Mouse (Mus musculus) embryonic fibroblast, embryonic 13.5 days (primary cell): ENCODE data around the gene Cdkn2d. TPM values are rescaled to one million over a fixed set of nuclear protein-coding genes. Genes with fewer than 3 reads are reported as not detected.

Experiments used
- H3K27ac ChIP-seq: 2 replicates; pipeline ENCODE4 v1.5.1; 2012; ENCODE audit warnings: low read length, control low read depth, inconsistent platforms; ENCODE audit not compliant: insufficient read depth
- H3K4me1 ChIP-seq: 2 replicates; pipeline ENCODE4 v1.6.1; 2011; ENCODE audit warnings: low read length; ENCODE audit not compliant: control insufficient read depth, insufficient read depth
- H3K4me3 ChIP-seq: 2 replicates; pipeline ENCODE4 v1.5.1; 2011; ENCODE audit warnings: mild to moderate bottlenecking, control low read depth, low read length; ENCODE audit not compliant: insufficient read depth
- CTCF ChIP-seq: IDR thresholded peaks from 2 replicates; pipeline ENCODE4 v1.5.1; 2011; ENCODE audit warnings: mild to moderate bottlenecking, control low read depth, low read length, moderate library complexity, borderline replicate concordance; ENCODE audit not compliant: insufficient read depth
- POLR2A ChIP-seq: IDR thresholded peaks from 2 replicates; pipeline ENCODE4 v1.6.1; 2011; ENCODE audit warnings: low read depth, mild to moderate bottlenecking, control low read depth, low read length, moderate library complexity
- polyA plus RNA-seq: library from polyadenylated mRNA; stranded (reverse); fragments of >200 nt; gene quantifications from 2 replicates; pipeline ENCODE4 v1.2.4, GENCODE M21; 2011; ENCODE audit warnings: low read depth; ENCODE audit not compliant: missing spikeins, insufficient read length

The Cdkn2d gene
- polyA plus RNA-seq, result 13.0 and 16.5 TPM in 2 replicates

DNA sequence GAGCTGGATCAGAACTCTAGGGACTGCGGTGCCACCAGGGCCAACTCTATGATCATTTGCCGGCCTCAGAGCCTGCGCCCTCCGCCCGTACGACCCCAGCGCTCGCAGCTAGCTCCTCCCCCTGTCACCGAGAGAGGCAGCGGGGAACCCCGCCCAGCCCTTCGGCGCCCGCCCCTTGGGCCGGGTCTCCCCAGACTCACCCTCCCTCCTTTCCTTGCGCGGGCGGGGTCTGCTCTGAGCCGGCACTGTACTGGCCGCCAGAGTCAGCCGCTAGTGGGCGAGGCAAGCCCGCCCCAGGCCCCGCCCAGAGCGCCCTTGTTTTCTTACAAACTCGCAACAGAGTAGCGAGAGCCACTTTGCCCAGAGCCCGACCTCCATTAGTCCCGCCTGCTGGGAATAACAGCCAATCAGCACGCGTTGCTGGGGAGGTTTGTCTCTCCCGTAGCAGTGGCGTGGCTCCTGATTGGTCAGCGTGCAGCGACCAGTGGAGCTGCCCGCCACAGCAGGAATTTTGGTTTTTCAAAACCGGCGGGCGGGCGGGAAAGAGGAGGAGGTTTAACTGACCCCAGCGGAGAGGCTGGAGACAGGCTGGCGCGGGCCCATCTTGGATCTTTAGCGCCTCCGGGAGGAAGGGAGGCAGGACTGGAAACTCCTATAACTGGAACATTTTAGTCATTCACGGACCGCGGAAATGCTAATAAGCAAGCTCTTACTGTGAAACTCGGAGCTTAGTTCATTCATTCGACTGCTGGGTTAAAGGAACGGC, at the start of gene Cdkn2d:
Cdkn2d (minus strand) TSS at position 386 of the 766 bp plus-strand sequence.
- no peak for TF ChIP-seq CTCF
- peak; percentile 74 for TF ChIP-seq POLR2A
- peak within 1 kb of the TSS; percentile 38 for H3K27ac ChIP-seq

DNA sequence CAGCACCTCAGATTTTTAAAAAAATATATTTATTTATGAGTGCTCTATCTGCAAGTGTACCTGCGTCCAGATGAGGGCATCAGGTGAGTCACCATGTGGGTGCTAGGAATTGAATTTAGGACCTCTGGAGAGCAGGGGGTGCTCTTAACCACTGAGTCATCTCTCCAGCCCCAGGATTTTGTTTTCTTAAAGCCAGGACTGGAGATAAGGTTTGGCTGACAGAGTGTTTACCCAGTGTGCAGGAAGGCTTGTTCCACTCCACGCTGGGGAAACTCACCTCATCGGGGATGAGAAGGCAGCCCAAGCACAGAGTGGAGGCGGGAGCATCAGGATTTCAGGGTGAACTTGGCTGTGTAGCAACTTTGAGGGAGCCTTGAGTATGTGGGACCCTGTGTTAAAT, 49.2 kb upstream of the Cdkn2d start:
- Histone ChIP-seq H3K4me1 (no peaks in the 10 kb centered on the region), H3K27ac (no peak overlapping the region), H3K4me3 (no peak overlapping the region)
- TF ChIP-seq CTCF, result no peak
- no peak for TF ChIP-seq POLR2A

More for the DNA sequence above, at the start of gene Cdkn2d:
- Histone ChIP-seq H3K4me1 (peaks cover 13% of the 10 kb centered on the region), H3K4me3 (peak within 1 kb of the TSS; percentile 94)

DNA sequence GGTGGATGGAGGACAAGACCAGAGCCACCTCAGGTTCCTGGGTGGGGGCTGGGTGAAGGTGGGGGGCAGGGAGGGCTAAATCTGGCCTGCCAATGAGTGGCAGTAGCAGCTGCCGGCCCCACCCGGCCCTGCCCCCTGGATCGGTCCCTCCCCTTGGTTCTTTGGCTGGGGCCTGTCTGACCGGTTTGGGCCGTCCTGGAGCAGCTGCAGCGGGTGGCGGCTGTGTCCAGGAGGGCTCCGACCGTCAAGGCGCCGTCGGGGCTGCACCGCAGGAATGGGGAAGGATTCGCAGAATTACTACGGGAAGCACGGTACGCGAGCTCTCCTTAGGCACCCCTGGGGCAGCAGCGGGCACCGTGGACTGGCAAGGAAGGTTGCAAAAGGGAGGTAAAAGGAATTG, 46.4 kb upstream of the Cdkn2d start:
- Histone ChIP-seq H3K4me3 (no peak overlapping the region), H3K4me1 (peaks cover 6% of the 10 kb centered on the region), H3K27ac (no peak overlapping the region)
- no peak for TF ChIP-seq CTCF
- TF ChIP-seq POLR2A, result no peak; the same call in 1 of the 2 replicates

DNA sequence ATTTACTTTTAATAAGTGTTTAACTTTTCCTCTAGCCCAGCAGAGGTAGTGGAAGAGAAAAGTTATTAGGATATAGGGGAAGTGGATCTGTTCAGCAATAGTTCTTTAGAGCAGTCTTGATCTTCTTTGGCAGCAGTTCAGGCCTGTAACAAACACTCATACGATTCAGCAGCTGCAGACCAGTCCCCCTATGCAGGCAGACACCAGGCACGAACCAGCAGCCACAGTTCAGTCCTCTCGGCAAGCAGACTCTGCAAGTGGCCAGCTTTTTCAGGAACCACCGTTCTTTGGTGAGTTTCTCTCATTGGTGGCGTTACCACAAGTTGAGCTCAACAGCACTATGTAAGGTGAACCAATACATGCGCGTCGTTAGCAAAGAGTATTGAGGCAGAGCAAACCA, 45.3 kb upstream of the Cdkn2d start:
- no peak for TF ChIP-seq CTCF
- no peak for TF ChIP-seq POLR2A
- Histone ChIP-seq H3K27ac (no peak overlapping the region), H3K4me3 (no peak overlapping the region), H3K4me1 (peaks cover 18% of the 10 kb centered on the region)

DNA sequence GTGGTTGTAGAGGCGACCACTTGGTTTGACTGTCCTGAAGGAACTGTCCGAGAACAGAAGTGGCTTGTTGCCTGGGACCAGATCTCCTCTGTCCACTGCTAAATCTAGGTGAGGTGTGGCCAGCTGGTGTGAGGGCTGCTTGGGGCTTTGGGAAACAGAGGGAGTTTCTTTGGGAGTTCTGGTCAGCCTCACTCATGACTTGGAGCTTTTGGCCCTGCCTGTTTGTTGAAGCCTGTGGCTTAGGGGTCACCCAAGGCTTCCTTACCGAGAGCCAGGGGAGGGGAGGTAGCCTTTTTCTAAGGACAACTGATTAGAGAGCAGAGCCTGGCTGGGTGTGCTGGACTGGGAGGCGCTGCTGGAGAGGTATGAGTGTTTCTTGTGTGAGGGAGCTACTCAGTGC, 44.2 kb upstream of the Cdkn2d start:
- no peak for TF ChIP-seq POLR2A
- Histone ChIP-seq H3K27ac (peak overlapping the region; percentile 30; the same call in 1 of the 2 replicates), H3K4me3 (no peak overlapping the region), H3K4me1 (peaks cover 19% of the 10 kb centered on the region)

DNA sequence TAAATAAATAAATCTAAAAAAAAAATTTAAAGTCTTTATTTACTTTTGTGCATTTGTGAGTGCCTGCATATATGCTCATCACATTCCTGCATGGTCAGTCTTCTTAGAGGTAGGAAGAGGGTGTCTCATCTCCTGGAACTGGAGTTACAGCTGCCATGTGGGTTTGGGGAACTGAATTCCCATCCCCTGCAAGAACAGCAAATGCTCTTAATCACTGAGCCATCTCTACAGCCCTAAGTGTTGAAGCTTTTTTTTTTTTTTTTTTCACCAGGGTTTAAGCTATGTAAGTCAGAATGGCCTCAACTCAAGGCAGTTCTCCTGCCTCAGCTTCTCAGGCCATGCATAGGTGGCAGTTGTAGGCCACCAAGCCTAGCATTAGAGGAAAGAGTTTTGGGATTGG, 43.5 kb upstream of the Cdkn2d start:
- peaks cover 19% of the 10 kb centered on the region for H3K4me1 ChIP-seq
- H3K4me3 ChIP-seq, result no peak overlapping the region
- peak overlapping the region; percentile 30; the same call in 1 of the 2 replicates for H3K27ac ChIP-seq
- TF ChIP-seq POLR2A, result no peak
- no peak for TF ChIP-seq CTCF

DNA sequence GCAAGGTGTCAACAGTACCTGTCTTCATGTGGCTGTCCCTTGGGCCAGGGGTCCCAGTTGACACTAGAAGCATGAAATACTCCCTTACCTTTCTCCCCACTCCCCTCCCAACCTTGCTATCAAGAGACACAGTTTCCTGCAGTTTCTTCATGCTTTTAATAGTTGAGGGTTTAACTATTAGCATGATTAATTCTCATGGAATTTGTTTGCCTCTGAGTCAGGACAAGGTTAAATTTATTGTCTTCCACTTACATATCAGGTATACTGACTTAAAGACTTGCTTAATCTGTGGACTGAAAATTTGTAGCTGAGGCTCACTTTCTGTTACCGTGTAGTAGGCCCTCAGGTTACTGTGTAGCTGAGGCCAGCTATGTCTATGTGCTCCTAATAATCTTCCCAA, 42.3 kb upstream of the Cdkn2d start:
- TF ChIP-seq CTCF, result no peak
- no peak for TF ChIP-seq POLR2A
- H3K4me3 ChIP-seq, result no peak overlapping the region
- peak overlapping the region; percentile 90 for H3K27ac ChIP-seq
- peaks cover 19% of the 10 kb centered on the region for H3K4me1 ChIP-seq

DNA sequence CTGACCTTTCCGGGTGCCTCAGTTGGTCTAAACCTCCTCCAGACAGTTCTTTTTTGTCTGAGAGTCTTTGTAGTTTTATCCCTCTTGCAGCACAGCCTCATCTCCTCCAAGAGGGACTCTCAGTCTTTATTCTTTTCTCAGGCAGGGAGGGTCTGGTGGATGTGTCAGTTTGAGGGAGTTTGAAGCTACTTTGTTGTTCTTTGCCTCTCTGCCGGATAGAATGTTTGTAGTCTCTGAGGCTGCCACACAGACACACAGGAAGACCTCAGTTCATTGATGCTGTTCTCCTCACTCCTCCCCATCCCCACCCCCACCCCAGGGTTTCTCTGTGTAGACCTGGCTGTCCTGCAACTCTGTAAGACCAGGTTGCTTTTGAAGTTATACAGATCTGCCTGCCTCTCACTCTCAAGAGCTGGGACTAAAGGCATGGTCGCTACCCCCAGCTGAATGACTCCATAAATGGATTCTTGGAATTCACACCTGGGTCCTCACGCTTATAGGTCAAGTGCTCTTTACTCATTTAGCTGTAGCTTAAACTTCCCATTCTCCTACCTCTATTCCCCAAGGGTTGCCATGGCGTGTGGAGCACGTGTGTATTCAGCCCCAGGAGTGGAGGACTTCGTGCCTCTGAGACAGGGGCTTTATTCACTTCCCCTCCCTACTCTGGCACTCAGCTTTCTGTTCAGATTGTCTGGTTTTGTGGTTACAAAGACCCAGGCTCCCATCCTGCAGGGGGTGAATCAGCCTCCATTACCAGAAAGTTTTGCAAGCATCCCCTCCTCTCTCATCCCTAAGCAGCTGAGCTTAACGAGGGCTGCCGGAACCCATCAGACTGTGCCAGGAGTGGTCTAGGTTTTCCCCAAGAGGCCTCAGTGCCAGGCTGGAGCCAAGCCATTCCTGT, 41.2 kb upstream of the Cdkn2d start:
- Histone ChIP-seq H3K27ac (peak overlapping the region; percentile 90), H3K4me1 (peaks cover 19% of the 10 kb centered on the region), H3K4me3 (no peak overlapping the region)
- TF ChIP-seq POLR2A, result no peak
- no peak for TF ChIP-seq CTCF

DNA sequence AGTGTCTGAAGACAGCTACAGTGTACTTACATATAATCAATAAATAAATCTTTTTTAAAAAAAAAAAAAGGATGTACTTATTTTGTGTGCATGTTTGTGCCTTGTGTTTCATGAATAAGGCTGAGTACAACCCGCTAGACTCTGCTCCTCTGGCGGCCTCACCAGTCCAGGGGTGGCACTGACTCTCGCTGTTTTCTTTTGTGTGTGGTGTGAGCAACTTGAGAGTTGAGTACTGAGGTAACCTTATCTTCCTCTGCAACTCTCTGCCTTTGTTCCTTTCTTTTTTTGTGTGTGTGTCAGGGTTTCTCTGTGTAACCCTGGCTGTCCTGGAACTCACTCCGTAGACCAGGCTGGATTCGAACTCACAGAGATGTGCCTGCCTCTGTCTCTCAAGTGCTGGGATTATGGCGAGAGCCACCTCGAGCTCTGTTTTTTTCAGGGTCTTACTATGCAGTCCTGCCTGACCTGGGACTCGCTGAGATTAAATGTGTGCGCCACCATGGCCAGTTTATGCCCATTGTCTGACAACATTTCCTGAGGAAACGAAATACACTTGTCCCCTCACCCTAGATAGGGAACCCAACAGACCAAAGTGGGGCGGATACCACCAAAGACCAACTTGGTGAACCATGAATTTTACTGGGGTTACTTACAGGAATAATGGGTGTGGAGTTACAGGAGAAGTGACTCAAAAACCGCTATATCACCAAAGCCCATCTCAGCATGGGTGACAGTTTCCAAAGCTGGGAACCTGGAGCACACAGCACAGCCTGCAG, 40.3 kb upstream of the Cdkn2d start:
- Histone ChIP-seq H3K4me1 (peaks cover 19% of the 10 kb centered on the region), H3K27ac (peak overlapping the region; percentile 90), H3K4me3 (no peak overlapping the region)
- no peak for TF ChIP-seq POLR2A
- no peak for TF ChIP-seq CTCF
